Mouse (Mus musculus): ENCODE data around the gene Casz1. TPM values are rescaled to one million over a fixed set of nuclear protein-coding genes. Genes with fewer than 3 reads are reported as not detected.

The Casz1 gene
- total and polyA plus RNA-seq, 2 experiments from 2014 or later = 2.3 to 6.3 TPM

DNA sequence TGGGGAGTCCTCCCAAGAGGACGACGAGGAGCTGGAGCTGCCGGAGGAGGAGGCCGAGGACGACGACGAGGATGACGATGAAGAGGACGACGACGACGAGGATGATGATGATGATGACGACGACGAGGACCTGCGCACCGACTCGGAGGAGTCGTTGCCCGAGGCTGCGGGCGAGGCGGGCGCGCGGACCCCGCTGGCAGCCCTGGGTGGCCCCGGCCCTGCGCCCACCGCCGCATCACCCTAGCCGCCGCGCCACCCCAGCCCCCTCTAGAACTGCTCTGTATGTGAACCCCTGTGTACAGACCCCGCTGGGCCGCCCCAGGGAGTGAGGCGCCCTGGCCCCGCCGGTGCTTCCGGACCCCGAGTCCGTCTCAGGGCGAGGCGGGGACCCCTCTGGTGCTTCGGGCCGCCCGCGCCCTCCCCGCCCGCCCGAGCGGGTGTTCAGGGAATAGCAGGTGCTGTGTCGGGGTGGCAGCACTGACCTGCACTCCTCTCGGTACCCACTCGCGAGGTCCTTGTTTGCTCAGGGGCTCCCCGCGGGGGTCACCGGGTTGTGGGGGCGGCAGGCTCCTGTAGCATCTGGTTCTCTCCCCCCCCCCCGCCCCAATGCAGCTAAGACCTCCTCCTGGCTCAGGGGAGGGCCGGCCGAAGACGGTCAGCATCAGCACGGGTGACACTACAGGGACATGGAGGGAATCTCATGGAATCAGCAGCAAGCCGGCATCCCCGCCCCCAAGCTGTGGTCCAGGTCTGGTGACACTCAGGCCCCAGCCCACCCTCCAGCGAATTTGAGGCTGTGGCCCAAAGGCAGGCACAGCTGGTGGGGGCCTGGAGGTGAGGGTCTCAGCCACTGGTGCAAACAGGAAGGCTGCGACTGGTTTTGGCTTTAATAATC, 148.3 kb downstream of the Casz1 start:
- Histone ChIP-seq H3K9ac (replicated peaks; ENCODE audit: low read length) (peak overlapping the region; percentile 56), H3K9me3 (ENCODE audit: low read length) (no peaks in the 10 kb centered on the region), H3K4me3 (ENCODE audit: low read length) (peak overlapping the region; percentile 43), H3K36me3 (ENCODE audit: insufficient read depth, low read length) (no peaks in the 10 kb centered on the region), H3K4me1 (ENCODE audit: insufficient read depth, low read length) (peaks cover 18% of the 10 kb centered on the region; the same call in 1 of the 2 replicates), H3K4me2 (ENCODE audit: low read depth, low read length) (peak overlapping the region; percentile 64), H3K27ac (peak overlapping the region; percentile 8; the same call in 1 of the 2 replicates), H3K27me3 (ENCODE audit: insufficient read depth, low read length) (peaks cover 14% of the 10 kb centered on the region; the same call in 1 of the 2 replicates)
- ATAC-seq = peak; percentile 57
- no peak for DNase-seq (ENCODE audit: low spot score)
- 10% methylated on average over 52 of the region's 69 CpGs for WGBS
- TF ChIP-seq CTCF (IDR thresholded peaks at IDR 0.05; ENCODE audit: low read depth) = no peak

DNA sequence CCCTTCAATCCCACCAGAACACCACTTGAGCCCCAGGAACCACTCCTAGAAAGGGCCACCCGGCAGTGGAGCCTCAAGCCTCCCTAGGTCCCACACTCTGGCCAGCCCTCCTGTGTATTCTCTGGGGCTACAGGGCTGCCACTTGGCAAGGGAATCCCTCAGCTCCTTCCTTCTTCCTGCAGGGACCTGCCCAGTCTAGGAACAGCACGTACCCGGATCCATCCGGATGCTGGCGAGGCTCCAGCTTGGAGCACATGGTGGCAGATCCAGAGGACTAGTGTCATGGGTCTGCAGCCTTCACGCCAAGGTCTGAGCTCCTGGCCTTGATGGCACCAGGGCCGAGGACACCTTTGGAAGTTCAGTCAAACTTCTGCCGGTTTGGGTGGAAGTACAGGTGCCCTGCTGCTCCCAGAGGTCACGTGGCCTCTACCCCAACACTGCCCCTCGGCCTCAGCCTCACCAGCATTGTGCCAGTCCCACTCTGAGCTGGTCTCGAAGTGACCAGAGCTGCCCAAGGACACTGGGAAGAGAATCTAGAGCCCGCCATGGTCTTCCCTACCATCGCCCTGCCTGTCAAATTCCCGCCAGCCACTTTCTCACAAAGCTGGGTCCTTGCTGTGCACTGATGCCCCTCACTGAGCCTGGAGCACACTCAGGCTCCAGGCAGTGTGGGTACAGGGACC, 151.0 kb downstream of the Casz1 start:
- peaks cover 18% of the 10 kb centered on the region; the same call in 1 of the 2 replicates for H3K4me1 ChIP-seq (ENCODE audit: insufficient read depth, low read length)
- no peak overlapping the region for H3K9ac ChIP-seq (replicated peaks; ENCODE audit: low read length)
- WGBS = 69% methylated on average over 14 of the region's 14 CpGs
- H3K27me3 ChIP-seq (ENCODE audit: insufficient read depth, low read length) = peaks cover 7% of the 10 kb centered on the region; the same call in 1 of the 2 replicates
- H3K4me2 ChIP-seq (ENCODE audit: low read depth, low read length) = no peak overlapping the region
- no peak for TF ChIP-seq CTCF (IDR thresholded peaks at IDR 0.05; ENCODE audit: low read depth)
- H3K4me3 ChIP-seq (ENCODE audit: low read length) = no peak overlapping the region
- DNase-seq (ENCODE audit: low spot score) (no peak), ATAC-seq (no peak)
- no peak overlapping the region for H3K27ac ChIP-seq
- H3K36me3 ChIP-seq (ENCODE audit: insufficient read depth, low read length) = no peaks in the 10 kb centered on the region
- no peaks in the 10 kb centered on the region for H3K9me3 ChIP-seq (ENCODE audit: low read length)

- TF ChIP-seq CTCF (IDR thresholded peaks at IDR 0.05; ENCODE audit: low read depth) = no peak
- no peak overlapping the region for H3K4me3 ChIP-seq (ENCODE audit: low read length)
- no peak overlapping the region for H3K4me2 ChIP-seq (ENCODE audit: low read depth, low read length)
- no peaks in the 10 kb centered on the region for H3K9me3 ChIP-seq (ENCODE audit: low read length)
- no peak overlapping the region for H3K27ac ChIP-seq
- no peaks in the 10 kb centered on the region for H3K27me3 ChIP-seq (ENCODE audit: insufficient read depth, low read length)
- no peak for DNase-seq (ENCODE audit: low spot score)
- H3K36me3 ChIP-seq (ENCODE audit: insufficient read depth, low read length) = no peaks in the 10 kb centered on the region
- no peak for ATAC-seq
- WGBS = 74% methylated on average over 12 of the region's 12 CpGs
- H3K4me1 ChIP-seq (ENCODE audit: insufficient read depth, low read length) = 0 out of 2 replicates have a peak, but pooled peaks cover under 1% of the 10 kb centered on the region
- no peak overlapping the region for H3K9ac ChIP-seq (replicated peaks; ENCODE audit: low read length)
Observed at GRCm38 (mm10) chr4:148960011-148960410, 155.8 kb downstream of the Casz1 start.

DNA sequence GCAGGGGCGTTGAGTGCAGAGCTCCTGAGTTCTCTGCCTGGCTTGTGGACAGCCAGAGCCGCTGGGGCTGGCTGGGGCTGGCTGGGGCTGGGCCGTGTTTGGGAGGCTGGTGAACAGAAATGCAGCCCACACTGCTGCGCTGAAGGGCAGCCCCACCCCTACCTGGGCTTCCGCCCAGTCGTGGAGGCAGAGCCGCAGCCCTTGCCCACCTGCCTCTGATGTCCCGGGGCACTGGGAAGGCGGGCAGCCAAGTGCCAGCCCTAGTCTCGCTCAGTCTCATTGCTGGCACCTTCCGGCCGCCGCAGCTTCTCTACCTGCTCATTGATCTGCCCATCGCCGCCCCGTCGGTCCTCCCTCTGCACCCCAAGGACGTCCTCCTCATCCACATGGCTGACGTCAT, 156.9 kb downstream of the Casz1 start:
- WGBS = 92% methylated on average over 19 of the region's 19 CpGs
- no peak for ATAC-seq

DNA sequence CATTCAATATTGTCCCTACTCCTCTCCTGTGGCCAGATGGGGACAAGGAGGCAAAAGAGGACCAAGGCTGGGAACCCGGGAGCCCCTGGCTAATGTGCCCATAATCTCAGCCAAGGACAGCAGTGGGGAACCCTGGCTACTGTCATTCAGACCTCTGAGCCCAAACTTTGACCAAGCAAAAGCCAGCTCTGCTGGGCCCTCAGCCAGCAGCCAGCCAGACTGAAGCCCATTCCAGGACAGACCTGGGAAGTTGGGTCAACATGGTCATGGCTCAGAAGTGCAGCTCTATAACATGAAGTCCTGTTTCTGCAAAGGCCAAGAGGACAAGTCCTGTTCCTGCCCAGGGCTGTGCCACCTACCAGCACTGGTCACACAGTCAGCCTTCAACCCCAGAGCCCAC, 157.9 kb downstream of the Casz1 start:
- DNase-seq (ENCODE audit: low spot score) (no peak), ATAC-seq (no peak)
- no peaks in the 10 kb centered on the region for H3K9me3 ChIP-seq (ENCODE audit: low read length)
- H3K27ac ChIP-seq = no peak overlapping the region
- no peak for TF ChIP-seq CTCF (IDR thresholded peaks at IDR 0.05; ENCODE audit: low read depth)
- 33% methylated on average over 1 of the region's 1 CpGs for WGBS
- no peaks in the 10 kb centered on the region for H3K27me3 ChIP-seq (ENCODE audit: insufficient read depth, low read length)
- H3K36me3 ChIP-seq (ENCODE audit: insufficient read depth, low read length) = no peaks in the 10 kb centered on the region
- no peak overlapping the region for H3K4me3 ChIP-seq (ENCODE audit: low read length)
- H3K4me1 ChIP-seq (ENCODE audit: insufficient read depth, low read length) = no peaks in the 10 kb centered on the region
- no peak overlapping the region for H3K4me2 ChIP-seq (ENCODE audit: low read depth, low read length)
- no peak overlapping the region for H3K9ac ChIP-seq (replicated peaks; ENCODE audit: low read length)

More for the DNA sequence above, 156.9 kb downstream of the Casz1 start:
- Histone ChIP-seq H3K36me3 (ENCODE audit: insufficient read depth, low read length) (no peaks in the 10 kb centered on the region), H3K4me1 (ENCODE audit: insufficient read depth, low read length) (no peaks in the 10 kb centered on the region), H3K9me3 (ENCODE audit: low read length) (no peaks in the 10 kb centered on the region), H3K27ac (no peak overlapping the region), H3K4me3 (ENCODE audit: low read length) (no peak overlapping the region), H3K4me2 (ENCODE audit: low read depth, low read length) (no peak overlapping the region), H3K9ac (replicated peaks; ENCODE audit: low read length) (no peak overlapping the region), H3K27me3 (ENCODE audit: insufficient read depth, low read length) (no peaks in the 10 kb centered on the region)
- DNase-seq (ENCODE audit: low spot score) = no peak
- TF ChIP-seq CTCF (IDR thresholded peaks at IDR 0.05; ENCODE audit: low read depth) = no peak

DNA sequence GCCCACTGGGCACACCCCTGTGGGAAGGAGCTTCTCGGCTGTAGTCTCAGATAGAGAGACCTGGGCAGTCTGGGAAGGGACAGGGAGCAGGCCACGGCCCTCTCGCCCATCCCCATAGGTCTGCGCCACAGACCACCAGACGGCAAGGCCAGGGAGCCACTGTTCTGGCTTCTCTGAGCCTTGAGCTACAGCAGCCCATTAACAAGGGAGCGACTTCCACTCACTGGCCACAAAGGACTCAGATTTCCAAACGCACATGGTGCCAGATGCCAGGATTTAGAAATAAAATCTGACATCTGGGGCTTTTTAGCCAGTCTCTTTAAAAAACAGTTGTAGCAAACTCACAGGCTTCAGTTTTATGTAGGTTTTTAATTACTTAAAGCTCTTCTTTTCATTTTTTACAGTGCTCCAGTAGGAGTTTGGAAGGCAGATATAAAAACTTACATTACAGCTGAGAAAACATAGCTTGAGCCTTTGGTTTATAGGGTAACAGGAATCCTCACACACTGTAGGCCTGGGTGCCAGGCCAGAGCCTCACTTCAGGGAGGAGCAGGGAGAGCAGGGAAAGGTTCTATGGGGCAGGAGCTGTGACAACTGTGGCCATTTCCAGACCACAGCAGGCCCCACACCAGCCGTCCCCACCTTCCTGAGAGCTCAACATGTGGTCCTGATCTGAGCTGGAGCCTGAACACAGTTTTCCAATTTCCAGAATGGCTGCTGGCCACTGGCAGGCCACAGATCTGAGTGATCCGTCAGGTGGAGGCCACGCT, 160.5 kb downstream of the Casz1 start:
- H3K27ac ChIP-seq = no peak overlapping the region
- WGBS = 82% methylated on average over 10 of the region's 10 CpGs
- no peak overlapping the region for H3K4me3 ChIP-seq (ENCODE audit: low read length)
- no peak for TF ChIP-seq CTCF (IDR thresholded peaks at IDR 0.05; ENCODE audit: low read depth)
- no peaks in the 10 kb centered on the region for H3K9me3 ChIP-seq (ENCODE audit: low read length)
- H3K27me3 ChIP-seq (ENCODE audit: insufficient read depth, low read length) = no peaks in the 10 kb centered on the region
- no peak overlapping the region for H3K4me2 ChIP-seq (ENCODE audit: low read depth, low read length)
- no peaks in the 10 kb centered on the region for H3K36me3 ChIP-seq (ENCODE audit: insufficient read depth, low read length)
- H3K9ac ChIP-seq (replicated peaks; ENCODE audit: low read length) = no peak overlapping the region
- DNase-seq (ENCODE audit: low spot score) = no peak
- no peak for ATAC-seq
- H3K4me1 ChIP-seq (ENCODE audit: insufficient read depth, low read length) = no peaks in the 10 kb centered on the region

Measured in hindbrain, postnatal 0 days (tissue).